Mouse (Mus musculus): Measurements from ENCODE around the gene Arhgef1. TPM values are rescaled to one million over a fixed set of nuclear protein-coding genes. Genes with fewer than 3 reads are reported as not detected.
"Not testable (repeated sequence)": the region's sequence is repeated elsewhere in the genome, so short reads cannot be mapped to it uniquely, and the experiment has no call there.

The Arhgef1 gene
- total RNA-seq, 4 experiments from 2014 or later = 31.8 to 45.5 (median 43.8) TPM

GRCm38 (mm10) chr7:24890281-24891216 is 12.2 kb upstream of the Arhgef1 start:
- DNase-seq (ENCODE audit: low spot score) = peak; percentile 65

- no peak for DNase-seq (ENCODE audit: low spot score)
Observed at GRCm38 (mm10) chr7:24891241-24892124, 11.2 kb upstream of the Arhgef1 start.

- DNase-seq (ENCODE audit: low spot score) = no peak
Observed at GRCm38 (mm10) chr7:24892125-24892583, 10.6 kb upstream of the Arhgef1 start.

- DNase-seq (ENCODE audit: low spot score) = not testable (repeated sequence)
Observed at GRCm38 (mm10) chr7:24895749-24896148, 7.0 kb upstream of the Arhgef1 start.

- no peak for DNase-seq (ENCODE audit: low spot score)
Observed at GRCm38 (mm10) chr7:24896269-24896668, 6.4 kb upstream of the Arhgef1 start.

- DNase-seq (ENCODE audit: low spot score) = no peak
Observed at GRCm38 (mm10) chr7:24897224-24897623, 5.5 kb upstream of the Arhgef1 start, which contains the start of gene Cd79a. Gene Cd79a, plus strand, starts transcription at chr7:24897381.

GRCm38 (mm10) chr7:24897959-24898358 is 4.8 kb upstream of the Arhgef1 start:
- DNase-seq (ENCODE audit: low spot score) = no peak

- DNase-seq (ENCODE audit: low spot score) = no peak
Observed at GRCm38 (mm10) chr7:24901114-24901513, 1.6 kb upstream of the Arhgef1 start.

- DNase-seq (ENCODE audit: low spot score) = no peak
Observed at GRCm38 (mm10) chr7:24901842-24902241, 870 bp upstream of the Arhgef1 start.

- DNase-seq (ENCODE audit: low spot score) = no peak
Observed at GRCm38 (mm10) chr7:24902264-24902629, 465 bp upstream of the Arhgef1 start.

GRCm38 (mm10) chr7:24903444-24903825 is 723 bp downstream of the Arhgef1 start:
- DNase-seq (ENCODE audit: low spot score) = no peak

GRCm38 (mm10) chr7:24904070-24904483 is 1.4 kb downstream of the Arhgef1 start:
- DNase-seq (ENCODE audit: low spot score) = peak; percentile 97

- DNase-seq (ENCODE audit: low spot score) = no peak
Observed at GRCm38 (mm10) chr7:24904936-24905335, 2.2 kb downstream of the Arhgef1 start.

GRCm38 (mm10) chr7:24906551-24906950 is 3.8 kb downstream of the Arhgef1 start:
- no peak for DNase-seq (ENCODE audit: low spot score)

GRCm38 (mm10) chr7:24907211-24907748 is 4.6 kb downstream of the Arhgef1 start:
- DNase-seq (ENCODE audit: low spot score) = no peak

- DNase-seq (ENCODE audit: low spot score) = no peak
Observed at GRCm38 (mm10) chr7:24912480-24912879, 9.8 kb downstream of the Arhgef1 start.

GRCm38 (mm10) chr7:24918763-24919323 is 16.1 kb downstream of the Arhgef1 start:
- no peak for DNase-seq (ENCODE audit: low spot score)

GRCm38 (mm10) chr7:24919728-24920127 is 17.0 kb downstream of the Arhgef1 start:
- DNase-seq (ENCODE audit: low spot score) = peak; percentile 76

GRCm38 (mm10) chr7:24930475-24930874 is 27.8 kb downstream of the Arhgef1 start:
- DNase-seq (ENCODE audit: low spot score) = no peak

- DNase-seq (ENCODE audit: low spot score) = no peak
Observed at GRCm38 (mm10) chr7:24931651-24932050, 28.9 kb downstream of the Arhgef1 start.

- no peak for DNase-seq (ENCODE audit: low spot score)
Observed at GRCm38 (mm10) chr7:24943641-24944040, 40.9 kb downstream of the Arhgef1 start.
